ENCODE assay signal across 13 mouse cellular contexts in the genomic region with DNA sequence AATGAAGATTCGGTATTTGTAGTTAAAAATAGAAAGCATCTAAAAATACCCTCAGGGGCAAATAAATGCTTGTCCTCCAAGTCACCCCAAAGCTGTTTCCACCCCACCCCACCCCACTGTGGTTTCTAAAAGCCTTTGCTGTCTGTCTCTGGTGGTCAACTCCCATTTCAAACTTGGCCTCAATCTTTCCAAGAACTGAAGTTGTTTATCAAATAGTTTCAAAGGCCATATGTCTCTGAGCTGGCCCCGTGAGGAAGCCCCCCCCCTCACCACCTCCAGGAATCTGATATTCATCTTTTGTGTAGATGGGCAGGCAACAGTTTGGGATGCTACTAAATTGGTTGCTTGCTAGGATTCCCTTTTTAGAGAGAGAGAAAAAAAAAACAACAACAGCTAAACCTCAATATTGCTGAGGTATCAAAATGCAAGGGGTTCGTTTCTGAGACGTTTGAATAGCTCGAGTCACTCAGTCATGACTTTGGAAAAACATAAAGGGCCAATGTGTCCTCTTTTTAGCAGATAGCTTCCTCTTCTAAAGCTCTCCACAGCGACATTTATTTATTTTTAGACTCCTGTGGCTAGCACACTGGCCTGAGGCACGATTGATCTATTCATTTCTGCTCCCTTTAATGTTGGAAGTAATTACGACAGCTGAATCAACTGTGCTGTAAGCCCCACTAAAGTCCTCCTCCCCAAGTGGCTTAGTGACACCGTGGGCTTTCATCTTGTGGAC. TPM values are rescaled to one million over a fixed set of nuclear protein-coding genes. Genes with fewer than 3 reads are reported as not detected.
DNase-seq lines count a peak whose midpoint lies in the region; ATAC-seq and TF ChIP-seq lines count a peak whose summit lies in the region.
"Had no signal": no experiment of that assay in that cellular context is flagged by ENCODE, and none has a peak within 500 bp of the region (broad histone marks: within the 10 kb centered on the region; RNA-seq: fewer than 3 reads in every experiment).

No protein-coding gene starts in this region.

- TF ChIP-seq POLR2A in myocyte (IDR thresholded peaks at IDR 0.05; ENCODE audit: insufficient read length, low read depth) = no peak

- DNase-seq in midbrain, embryonic 10.5 days (ENCODE audit: low spot score) = no peak
- DNase-seq in NIH3T3 (ENCODE audit: low read depth) (peak; percentile 44), liver (peak; percentile 38)
- no peak for DNase-seq in layer of hippocampus, postnatal 14 days (ENCODE audit: low spot score in 2 of 2)
- no peak for DNase-seq in urinary bladder, postnatal 25 days (ENCODE audit: low spot score)
- no peak for DNase-seq in spleen, postnatal 4 days (ENCODE audit: low spot score in 2 of 2)
- DNase-seq: cerebellum, postnatal 14 days; heart, postnatal 36 days; kidney, postnatal 25 days; lung, postnatal 14 days had no signal

- H3K4me3 ChIP-seq in midbrain, embryonic 10.5 days = no peak overlapping the region
- no peak overlapping the region for H3K4me3 ChIP-seq in midbrain, embryonic 15.5 days
- no peak overlapping the region for H3K4me3 ChIP-seq in myocyte

- H3K4me2 ChIP-seq in midbrain, embryonic 15.5 days = no peak overlapping the region
- peak overlapping the region; percentile 55 for H3K4me2 ChIP-seq in myocyte (ENCODE audit: low read depth)

- ATAC-seq in midbrain, embryonic 15.5 days (replicated peaks) = no peak
- ATAC-seq: forebrain, embryonic 16.5 days had no signal

- peaks cover 13% of the 10 kb centered on the region for H3K4me1 ChIP-seq in midbrain, embryonic 10.5 days
- H3K4me1 ChIP-seq in midbrain, embryonic 15.5 days = no peaks in the 10 kb centered on the region

- 31% methylated on average over 9 of the region's 9 CpGs for WGBS in midbrain, embryonic 10.5 days
- WGBS in midbrain, embryonic 15.5 days = 18% methylated on average over 9 of the region's 9 CpGs

- H3K9me3 ChIP-seq in midbrain, embryonic 10.5 days (replicated peaks) = no peaks in the 10 kb centered on the region
- H3K9me3 ChIP-seq in midbrain, embryonic 15.5 days = no peaks in the 10 kb centered on the region

- no peak overlapping the region for H3K9ac ChIP-seq in midbrain, embryonic 15.5 days

- 0 out of 2 replicates have a peak overlapping the region, but pooled peaks have one; percentile 28 for H3K27ac ChIP-seq in midbrain, embryonic 10.5 days (replicated peaks)
- H3K27ac ChIP-seq in midbrain, embryonic 15.5 days = no peak overlapping the region

- no peaks in the 10 kb centered on the region for H3K36me3 ChIP-seq in midbrain, embryonic 10.5 days
- H3K36me3 ChIP-seq in midbrain, embryonic 15.5 days (replicated peaks) = no peaks in the 10 kb centered on the region
- no peaks in the 10 kb centered on the region for H3K36me3 ChIP-seq in myocyte (ENCODE audit: control insufficient read depth, insufficient read depth)

- no peak overlapping the region for H3ac ChIP-seq in myocyte (ENCODE audit: control insufficient read depth, insufficient read length)

- H3K79me2 ChIP-seq in myocyte (ENCODE audit: control insufficient read depth, insufficient read depth) = no peaks in the 10 kb centered on the region

- H3K27me3 ChIP-seq in midbrain, embryonic 10.5 days (ENCODE audit: low read depth, poor library complexity, severe bottlenecking) = no peaks in the 10 kb centered on the region
- no peaks in the 10 kb centered on the region for H3K27me3 ChIP-seq in midbrain, embryonic 15.5 days (replicated peaks)
- H3K27me3 ChIP-seq in myocyte (ENCODE audit: control insufficient read depth, insufficient read depth, insufficient read length) = no peaks in the 10 kb centered on the region

TF ChIP-seq in myocyte, 11 proteins besides CTCF, POLR2A, EP300 and RAD21:
- TF ChIP-seq TCF3 (IDR thresholded peaks at IDR 0.05; ENCODE audit: insufficient read length, low read depth) (no peak), MYOD1 (IDR thresholded peaks at IDR 0.05; ENCODE audit: control insufficient read depth in 1 of 3, insufficient read length in 2 of 3, low read depth in 2 of 3) (peak in 1 of 3 experiments; percentile 35)

RNA-seq across cellular contexts. Expression of gene Nap1l1, which starts 26.9 kb away (rescaled TPM):
- polyA plus RNA-seq in midbrain, embryonic 10.5 days (2016; fragmentation: Nextera tagmentation; extraction: Ambion mirVana) = 355 and 424 TPM in 2 replicates
- 164 and 167 TPM in 2 replicates for polyA plus RNA-seq in midbrain, embryonic 15.5 days (2015; fragmentation: Nextera tagmentation; extraction: Ambion mirVana)
- 130 TPM for polyA plus RNA-seq in myocyte (2012; fragmentation: generic; extraction: Trizol)
- total RNA-seq in layer of hippocampus, postnatal 14 days (2021) = 100 to 1,000 TPM; 164 to 177 TPM

RNA-seq across cellular contexts. Expression of gene Phlda1, which starts 60.0 kb away (rescaled TPM):
- polyA plus RNA-seq in midbrain, embryonic 10.5 days (2016; fragmentation: Nextera tagmentation; extraction: Ambion mirVana) = 15.1 and 17.3 TPM in 2 replicates
- polyA plus RNA-seq in midbrain, embryonic 15.5 days (2015; fragmentation: Nextera tagmentation; extraction: Ambion mirVana) = 35.3 and 35.8 TPM in 2 replicates
- polyA plus RNA-seq in myocyte (2012; fragmentation: generic; extraction: Trizol) = 56.1 TPM
- total RNA-seq in layer of hippocampus, postnatal 14 days (2021) = 10 to 100 TPM; 23.9 to 24.4 TPM

Comparison
In these comparisons a context has a peak if more than half of its experiments do, and no peak if none do; other contexts are left out.
1. DNase-seq: peak in NIH3T3 (single experiment) and liver (single experiment); none in midbrain, embryonic 10.5 days (single experiment), layer of hippocampus, postnatal 14 days (0 of 2), urinary bladder, postnatal 25 days (single experiment) and spleen, postnatal 4 days (0 of 2).